Mouse (Mus musculus) spleen, adult 2 months (tissue): Measurements from ENCODE around the gene Nkrf.

Experiments used
- CTCF ChIP-seq: fragments of 200-500 bp; IDR thresholded peaks from 2 replicates; pipeline ENCODE4 v1.5.1; 2011; ENCODE audit warnings: mild to moderate bottlenecking, inconsistent platforms; ENCODE audit not compliant: insufficient read depth, insufficient read length, insufficient replicate concordance; ENCODE audit errors: extremely low read depth
- POLR2A ChIP-seq: fragments of 200-500 bp; IDR thresholded peaks from 2 replicates; pipeline ENCODE4 v1.6.1; 2011; ENCODE audit warnings: low read depth, low read length, inconsistent platforms

GRCm38 (mm10) chrX:36939806-36940413 lies 37.2 kb upstream of the Nkrf start:
- TF ChIP-seq POLR2A (no peak), CTCF (no peak)
